Mouse (Mus musculus): ENCODE data around the gene Blzf1.
A peak's percentile ranks its signal among the peaks of the same experiment; 100 is the strongest.

Blzf1 gene

DNA sequence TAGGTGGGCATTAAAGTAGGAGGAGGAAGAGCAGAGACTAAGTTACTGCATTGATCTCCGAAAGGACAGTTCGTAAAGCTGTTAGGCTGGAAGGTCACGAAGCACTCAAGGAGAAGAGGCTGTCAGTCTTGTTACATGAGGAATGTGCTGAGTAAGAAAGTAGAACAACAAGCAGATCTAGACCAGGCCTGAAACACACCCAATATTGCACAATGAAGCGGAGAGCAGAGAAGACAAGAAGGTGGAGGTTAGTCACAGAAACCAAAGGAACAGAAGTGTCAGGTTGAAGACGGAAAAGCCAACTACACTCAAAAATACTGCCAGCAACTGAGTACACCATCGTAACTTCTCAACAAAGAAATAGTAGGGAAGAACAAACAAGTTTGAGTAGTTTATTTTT is 13.2 kb downstream of the Blzf1 start:
- ATAC-seq (ENCODE audit: low TSS enrichment), result no peak

DNA sequence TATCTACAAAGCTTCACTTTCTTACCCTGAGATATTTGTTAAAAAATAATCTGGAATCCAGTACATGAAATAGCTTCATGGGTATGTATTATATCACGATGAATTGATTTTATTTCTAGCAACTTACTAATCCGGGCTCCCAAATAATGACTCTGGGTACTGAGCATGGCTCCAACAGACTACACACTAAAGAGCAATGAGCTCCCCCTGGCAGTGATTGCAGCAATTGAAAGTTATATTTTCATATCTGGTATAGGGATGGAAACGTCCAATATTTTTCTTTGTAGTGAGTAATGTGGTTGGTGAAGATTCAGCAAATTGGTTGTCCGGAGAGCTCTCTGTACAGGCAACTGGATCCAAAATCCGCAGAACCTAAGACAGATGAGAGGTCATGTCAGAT is 15.2 kb downstream of the Blzf1 start:
- ATAC-seq (ENCODE audit: low TSS enrichment), result no peak

- ATAC-seq (ENCODE audit: low TSS enrichment), result 0 out of 2 replicates have a peak, but pooled peaks have one; percentile 16
Measured at GRCm38 (mm10) chr1:164287406-164287805, 19.9 kb downstream of the Blzf1 start.

DNA sequence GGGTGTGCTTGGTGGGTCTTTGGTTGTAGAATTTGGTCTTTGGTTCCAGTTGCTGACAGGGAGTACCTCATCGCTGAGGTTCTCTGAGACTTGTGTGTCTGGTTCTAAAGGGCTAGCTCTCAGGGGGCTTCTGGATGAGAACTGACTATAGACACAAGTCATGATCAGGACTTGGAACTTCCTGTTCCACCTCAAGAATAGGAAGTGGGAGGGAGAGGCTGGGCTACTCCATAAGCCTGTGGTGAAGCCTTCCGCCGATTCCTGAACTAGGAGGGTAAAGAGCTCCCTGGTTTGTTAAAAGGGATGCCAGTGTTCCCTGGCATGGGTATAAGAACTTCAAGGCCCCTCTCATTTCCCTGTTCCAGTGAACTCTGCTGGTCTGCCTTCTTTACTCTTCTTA is 23.3 kb downstream of the Blzf1 start:
- no peak for ATAC-seq (ENCODE audit: low TSS enrichment)

GRCm38 (mm10) chr1:164279332-164279731 is 28.0 kb downstream of the Blzf1 start:
- ATAC-seq (ENCODE audit: low TSS enrichment), result no peak

DNA sequence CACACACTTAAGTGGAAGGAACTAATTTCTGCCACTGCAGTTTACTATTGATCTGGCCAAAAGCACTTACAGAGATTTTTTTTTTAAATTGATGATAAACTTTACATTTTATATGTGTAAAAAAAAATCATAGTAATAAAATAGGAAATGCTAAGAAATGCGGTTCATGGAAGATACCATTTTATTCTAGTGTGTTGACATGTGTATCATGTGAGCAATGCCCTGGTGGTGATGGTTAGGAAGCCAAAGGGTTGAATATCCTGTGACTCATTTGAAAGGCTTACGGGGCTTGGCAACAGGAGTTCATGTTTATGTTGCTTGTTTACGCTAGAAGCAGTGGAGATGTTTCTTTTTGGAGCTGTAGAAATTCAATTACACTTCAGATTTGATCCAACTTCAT is 30.7 kb downstream of the Blzf1 start:
- no peak for ATAC-seq (ENCODE audit: low TSS enrichment)

DNA sequence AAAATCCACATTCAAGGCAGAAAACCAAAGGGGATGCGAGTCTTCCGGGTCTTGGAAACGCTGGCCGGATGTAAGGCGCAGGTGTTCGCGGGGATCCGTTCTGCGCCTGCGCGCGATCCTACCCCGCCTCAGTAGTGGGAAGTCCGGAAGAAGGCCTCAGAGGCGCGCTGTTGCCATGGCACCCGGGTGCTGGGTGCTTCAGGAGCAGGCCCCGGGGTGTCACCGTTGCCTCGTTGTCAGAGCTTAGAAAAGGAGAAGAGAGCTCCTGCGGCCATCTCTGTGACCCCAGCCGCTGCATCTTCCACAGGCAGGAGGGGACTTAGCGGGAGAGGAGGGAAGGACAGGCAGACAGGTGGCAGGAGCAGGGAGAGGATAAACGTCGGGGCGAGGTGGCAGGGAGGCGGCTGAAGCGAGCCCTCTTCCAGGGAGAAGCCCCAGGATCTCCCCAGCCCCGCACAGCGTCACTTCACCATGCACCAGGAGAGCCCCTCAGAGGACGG is 31.8 kb downstream of the Blzf1 start, which contains the start of gene Ccdc181:
Gene Ccdc181 (plus strand): TSS at position 131 of the 500 bp plus-strand sequence.
- ATAC-seq (ENCODE audit: low TSS enrichment), result peak; percentile 99

DNA sequence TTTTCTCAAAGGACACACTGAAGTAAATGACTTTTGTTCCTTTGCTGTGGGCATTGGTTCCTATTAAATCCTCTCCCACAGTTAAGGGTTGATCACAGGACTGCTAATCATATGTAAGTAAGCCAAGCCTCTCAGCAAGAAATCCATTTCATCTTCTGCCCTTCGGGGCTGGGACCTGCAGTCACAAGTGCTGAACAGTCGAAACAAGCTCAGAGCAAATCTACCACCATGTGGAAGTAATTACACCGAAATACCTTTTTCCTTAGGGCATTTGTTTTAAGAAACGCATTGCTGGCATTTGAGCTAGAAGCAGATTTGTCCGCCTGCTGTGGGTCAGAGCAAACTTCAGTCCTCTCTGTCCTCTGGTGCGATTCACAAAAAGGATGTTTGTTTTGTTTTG is 33.6 kb downstream of the Blzf1 start:
- ATAC-seq (ENCODE audit: low TSS enrichment), result no peak

GRCm38 (mm10) chr1:164270941-164271340 is 36.3 kb downstream of the Blzf1 start:
- no peak for ATAC-seq (ENCODE audit: low TSS enrichment)

- ATAC-seq (ENCODE audit: low TSS enrichment), result peak; percentile 92
Measured at GRCm38 (mm10) chr1:164261553-164261952, 45.7 kb downstream of the Blzf1 start.

- ATAC-seq (ENCODE audit: low TSS enrichment), result no peak
Measured at GRCm38 (mm10) chr1:164260171-164261028, 46.9 kb downstream of the Blzf1 start.

GRCm38 (mm10) chr1:164254836-164255235 is 52.5 kb downstream of the Blzf1 start:
- ATAC-seq (ENCODE audit: low TSS enrichment), result no peak

GRCm38 (mm10) chr1:164252551-164252950 is 54.7 kb downstream of the Blzf1 start:
- no peak for ATAC-seq (ENCODE audit: low TSS enrichment)

DNA sequence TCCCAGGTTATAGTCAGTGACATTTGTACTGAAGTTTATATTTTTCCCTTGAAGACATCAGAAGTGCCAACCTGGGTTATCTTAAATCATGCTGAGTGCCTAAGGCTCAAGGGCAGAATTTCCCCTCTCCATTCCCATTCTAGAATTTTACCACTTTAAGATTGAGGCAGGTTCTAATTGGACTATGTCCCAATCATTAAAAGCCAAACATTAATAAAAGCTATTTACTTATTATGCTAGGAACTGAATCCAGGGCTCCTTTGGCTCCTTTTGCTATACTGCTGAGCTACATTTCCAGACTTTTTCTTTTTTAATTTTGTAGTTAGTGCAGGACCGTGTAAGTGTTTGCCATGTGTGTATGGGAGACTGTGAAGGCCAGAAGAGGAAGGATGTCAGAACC is 55.9 kb downstream of the Blzf1 start:
- ATAC-seq (ENCODE audit: low TSS enrichment), result no peak

GRCm38 (mm10) chr1:164250391-164251150 is 56.7 kb downstream of the Blzf1 start:
- ATAC-seq (ENCODE audit: low TSS enrichment), result no peak

DNA sequence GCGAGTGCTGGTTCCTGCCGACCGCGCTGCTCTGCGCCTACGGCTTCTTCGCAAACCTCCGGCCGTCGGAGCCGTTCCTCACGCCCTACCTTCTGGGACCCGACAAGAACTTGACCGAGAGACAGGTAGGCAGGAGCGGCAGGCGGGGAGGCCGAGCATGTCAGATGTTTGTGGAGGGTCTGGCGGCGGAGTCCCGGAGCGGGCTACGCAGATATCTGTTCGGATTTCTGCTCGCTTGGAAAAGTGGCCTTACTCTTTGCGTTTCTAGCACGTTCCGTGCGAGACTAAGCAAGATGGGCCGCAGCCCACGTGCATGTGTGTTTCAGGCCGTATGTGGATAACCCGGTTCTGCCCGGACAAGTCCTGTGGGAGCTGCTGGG is 58.0 kb downstream of the Blzf1 start:
- peak; percentile 11 for ATAC-seq (ENCODE audit: low TSS enrichment)

- ATAC-seq (ENCODE audit: low TSS enrichment), result peak; percentile 90
Measured at GRCm38 (mm10) chr1:164248465-164249331, 58.6 kb downstream of the Blzf1 start, which contains the start of gene Slc19a2. Gene Slc19a2 (plus strand): TSS chr1:164249046.

DNA sequence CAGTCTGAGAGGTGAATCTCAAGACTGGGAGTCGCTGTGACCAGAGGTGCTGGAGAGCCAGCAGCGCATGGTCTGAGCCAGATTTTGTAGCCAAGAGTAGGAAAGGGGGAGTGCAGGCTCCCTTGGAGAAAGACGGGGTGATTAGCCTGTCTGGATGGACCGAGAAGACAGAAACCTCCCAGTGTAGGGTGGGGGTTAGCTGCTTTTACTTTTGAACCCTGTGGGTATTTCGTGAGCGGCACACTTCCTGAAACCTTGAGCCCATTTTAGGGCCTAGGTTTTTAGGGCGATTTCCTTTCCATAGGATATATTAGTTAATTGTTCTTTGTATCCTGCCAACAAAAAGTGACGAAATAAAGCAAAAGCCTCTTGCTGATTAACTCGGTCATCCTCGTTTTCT is 59.3 kb downstream of the Blzf1 start:
- ATAC-seq (ENCODE audit: low TSS enrichment), result no peak

- ATAC-seq (ENCODE audit: low TSS enrichment), result no peak
Measured at GRCm38 (mm10) chr1:164247442-164247841, 59.8 kb downstream of the Blzf1 start.

- ATAC-seq (ENCODE audit: low TSS enrichment), result no peak
Measured at GRCm38 (mm10) chr1:164242809-164243208, 64.5 kb downstream of the Blzf1 start.

- no peak for ATAC-seq (ENCODE audit: low TSS enrichment)
Measured at GRCm38 (mm10) chr1:164241494-164241893, 65.8 kb downstream of the Blzf1 start.
